Mouse (Mus musculus): ENCODE measurements around the gene Pwwp2b.

DNA sequence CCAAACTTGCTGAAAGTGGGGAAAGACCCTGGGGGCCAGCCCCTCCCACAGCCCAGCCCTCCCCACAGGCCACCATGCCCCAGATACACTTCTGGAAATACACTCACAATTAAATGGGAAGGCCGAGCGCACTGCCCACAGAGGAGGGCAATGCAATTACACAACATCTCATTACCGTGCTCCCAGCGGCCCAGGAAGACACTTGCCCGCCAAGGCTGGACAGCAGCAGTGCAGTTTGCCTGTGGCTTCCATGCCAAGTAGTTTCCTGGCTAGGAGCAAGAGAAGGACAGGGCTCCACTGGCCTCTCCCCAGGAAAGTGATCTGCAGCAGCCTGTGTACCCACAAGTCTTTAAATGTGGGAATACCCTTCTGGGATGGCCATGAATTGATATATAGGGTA lies 64.4 kb downstream of the Pwwp2b start:
- TF ChIP-seq JUND (IDR thresholded peaks at IDR 0.05; ENCODE audit: low read depth, low read length), result no peak
- TF ChIP-seq HCFC1 (IDR thresholded peaks at IDR 0.05; ENCODE audit: low read depth, low read length), result no peak
- no peak for TF ChIP-seq MAFK (IDR thresholded peaks at IDR 0.05; ENCODE audit: borderline replicate concordance, low read depth, low read length)
- no peak for TF ChIP-seq EP300 (IDR thresholded peaks at IDR 0.05; ENCODE audit: low read depth in 1 of 2, low read length in 2 of 2)

All from MEL (cell line).